Mouse (Mus musculus) fat pad, adult 2 months (tissue): ENCODE results near the gene Notch4.

Source experiments
- DNase-seq: peaks from one replicate; pipeline ENCODE4 v3.0.0-alpha.2; 2011; ENCODE audit warnings: low read depth, low spot score; ENCODE audit errors: extremely low read depth

Gene Notch4

DNA sequence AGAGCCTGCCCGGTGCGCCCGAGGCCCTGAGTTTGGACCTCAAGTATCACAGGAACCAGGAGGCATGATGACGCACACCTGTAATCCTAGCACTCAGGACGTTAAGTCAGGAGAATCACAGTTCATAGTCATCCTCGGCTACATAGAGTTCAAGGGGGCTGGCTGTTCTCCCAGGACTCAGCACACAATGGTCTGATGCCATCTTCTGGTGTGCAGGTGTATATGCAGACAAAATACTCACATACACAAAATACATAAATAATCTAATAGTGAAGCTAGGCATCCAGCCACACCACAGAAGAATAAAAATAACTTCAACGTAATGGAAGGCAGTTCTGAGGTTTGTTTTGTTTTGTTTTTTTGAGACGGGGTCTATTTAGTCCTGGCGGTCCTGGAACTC lies 59.1 kb downstream of the Notch4 start:
- no peak for DNase-seq

- DNase-seq: no peak
These were observed 60.9 kb downstream of the Notch4 start for GRCm38 (mm10) chr17:34624981-34625380.

DNA sequence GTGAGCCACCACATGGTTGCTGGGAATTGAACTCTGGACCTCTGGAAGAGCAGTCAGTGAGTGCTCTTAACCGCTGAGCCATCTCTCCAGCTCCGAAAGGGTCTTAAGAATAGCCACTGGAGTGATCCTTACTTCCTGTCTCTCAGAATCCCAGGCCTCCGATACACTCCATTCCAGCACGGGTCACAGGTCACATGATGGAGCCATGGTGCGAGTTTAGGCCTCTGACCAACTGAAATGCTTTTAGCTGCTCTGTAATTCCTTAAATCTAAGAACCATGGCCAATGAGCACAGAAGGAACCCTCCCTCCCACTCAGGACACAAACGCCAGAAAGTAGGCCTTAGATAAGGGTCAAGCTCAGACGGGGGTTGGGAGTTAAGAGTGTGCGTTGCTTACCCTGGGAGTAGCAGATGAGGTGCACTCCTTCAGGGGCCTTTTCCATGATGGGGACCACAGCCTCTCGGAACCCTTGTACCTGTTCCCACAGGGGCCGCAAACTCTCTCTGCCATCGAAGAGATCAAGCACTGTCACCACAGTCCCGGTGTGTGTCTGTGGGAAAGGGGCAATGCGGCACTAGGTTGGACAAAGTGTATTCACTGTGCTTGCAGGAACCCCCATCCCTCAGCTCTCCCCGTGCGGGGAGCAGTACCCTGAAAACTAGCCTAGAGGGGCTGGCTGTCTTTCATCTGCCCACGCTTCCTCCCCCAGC lies 62.1 kb downstream of the Notch4 start:
- DNase-seq: no peak

- DNase-seq: no peak
These were observed 62.7 kb downstream of the Notch4 start for GRCm38 (mm10) chr17:34626773-34627092.

DNA sequence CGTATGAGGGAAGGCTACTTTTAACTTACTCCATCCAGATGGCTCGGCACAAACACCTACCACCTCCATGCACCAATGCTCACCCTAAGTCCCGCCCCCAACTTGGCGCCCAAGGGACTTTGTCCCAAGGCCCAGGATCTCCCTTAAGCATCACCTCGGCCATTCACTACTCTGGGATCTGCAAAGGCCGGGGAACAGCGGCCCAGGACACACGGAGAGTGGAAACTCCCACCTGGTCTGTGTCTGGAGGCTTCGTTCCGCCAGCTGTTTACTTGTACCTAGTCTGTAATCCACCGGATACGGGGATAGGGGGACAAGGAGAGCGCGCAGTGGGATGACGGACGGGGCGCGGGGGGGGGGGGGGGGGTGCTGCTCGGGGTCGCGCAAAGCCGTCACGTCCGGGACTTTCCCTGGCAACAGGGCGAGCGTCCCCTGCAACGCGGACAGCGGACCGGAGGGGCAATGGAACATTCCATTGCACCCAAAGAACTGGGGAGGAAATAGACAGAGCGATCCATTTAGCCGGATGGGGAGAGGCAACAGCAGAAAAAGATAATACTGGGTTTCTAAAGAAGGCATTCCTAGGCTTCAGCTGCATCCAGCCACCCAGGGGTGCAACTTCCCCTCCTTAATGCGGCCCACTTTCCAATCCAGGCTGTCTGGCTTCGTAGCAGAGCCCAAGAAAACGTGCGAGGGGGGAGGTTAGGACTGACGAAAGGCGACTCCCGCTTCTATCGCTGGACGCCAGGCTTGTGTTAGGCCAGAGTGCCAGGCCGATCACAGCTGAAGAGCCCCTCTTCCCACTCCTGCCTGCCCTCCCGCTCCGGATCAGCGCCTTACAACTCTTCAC lies 63.2 kb downstream of the Notch4 start:
- no peak for DNase-seq

- DNase-seq: no peak
These were observed 64.0 kb downstream of the Notch4 start, which contains the start of gene Ppt2 for GRCm38 (mm10) chr17:34627943-34628643. Gene Ppt2 (minus strand): TSS chr17:34628510.

DNA sequence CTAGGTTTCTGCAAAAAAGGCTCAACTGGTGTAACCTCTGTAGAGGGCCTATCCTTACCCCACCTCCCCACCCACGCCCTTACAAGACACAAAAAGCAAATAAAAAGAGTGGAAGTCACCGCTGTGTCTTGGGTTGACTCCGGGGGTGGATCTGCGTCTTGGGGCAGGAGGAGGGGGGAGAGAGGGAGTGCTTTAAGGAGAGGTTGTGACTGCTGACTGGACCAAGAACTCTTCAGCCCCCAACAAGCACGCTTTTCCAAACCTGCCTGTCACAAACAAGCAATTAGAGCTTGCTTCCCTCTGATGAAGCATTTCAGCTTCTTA lies 64.5 kb downstream of the Notch4 start:
- no peak for DNase-seq

- DNase-seq: no peak
These were observed 65.2 kb downstream of the Notch4 start, which contains the start of gene Prrt1 for GRCm38 (mm10) chr17:34629221-34629751. Gene Prrt1 (plus strand): TSS chr17:34629533.

DNA sequence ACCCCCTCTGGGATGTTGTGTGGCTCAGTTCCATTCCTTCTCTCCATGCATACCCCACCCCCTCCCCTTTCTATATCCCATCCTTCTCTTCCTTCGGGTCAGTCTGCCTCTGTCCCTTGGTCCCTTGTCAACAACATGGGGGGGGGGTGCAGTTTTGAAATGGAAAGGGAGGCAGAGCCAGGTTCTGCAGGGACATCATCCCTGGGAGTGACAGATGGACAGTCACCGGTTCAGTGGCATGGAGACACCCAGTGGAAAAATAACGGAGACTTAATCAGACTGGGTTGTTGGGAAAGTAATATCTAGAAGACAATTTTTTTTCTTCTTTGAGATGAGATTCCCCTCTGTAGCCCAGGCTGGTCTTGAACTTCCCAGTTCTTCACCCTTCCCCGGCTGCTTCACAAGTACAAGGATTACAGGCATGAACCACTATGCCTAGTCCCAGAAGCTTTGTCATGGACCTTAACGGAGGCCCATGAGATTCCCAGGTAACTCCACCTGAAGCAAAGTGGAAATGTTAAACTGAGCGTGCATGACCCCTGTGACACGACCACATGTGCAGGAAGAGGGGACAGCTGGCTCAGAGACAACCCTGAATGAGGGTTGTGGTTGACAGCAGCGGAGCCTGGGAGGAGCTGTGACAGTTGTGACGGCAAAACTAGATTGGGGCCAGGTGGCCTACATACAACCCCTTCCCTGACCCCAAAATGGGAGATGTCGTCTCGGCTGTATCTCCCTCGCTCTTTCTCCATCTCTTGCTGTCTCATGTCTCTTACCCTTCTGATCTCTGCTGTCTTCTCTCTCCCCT lies 65.9 kb downstream of the Notch4 start:
- DNase-seq: no peak

DNA sequence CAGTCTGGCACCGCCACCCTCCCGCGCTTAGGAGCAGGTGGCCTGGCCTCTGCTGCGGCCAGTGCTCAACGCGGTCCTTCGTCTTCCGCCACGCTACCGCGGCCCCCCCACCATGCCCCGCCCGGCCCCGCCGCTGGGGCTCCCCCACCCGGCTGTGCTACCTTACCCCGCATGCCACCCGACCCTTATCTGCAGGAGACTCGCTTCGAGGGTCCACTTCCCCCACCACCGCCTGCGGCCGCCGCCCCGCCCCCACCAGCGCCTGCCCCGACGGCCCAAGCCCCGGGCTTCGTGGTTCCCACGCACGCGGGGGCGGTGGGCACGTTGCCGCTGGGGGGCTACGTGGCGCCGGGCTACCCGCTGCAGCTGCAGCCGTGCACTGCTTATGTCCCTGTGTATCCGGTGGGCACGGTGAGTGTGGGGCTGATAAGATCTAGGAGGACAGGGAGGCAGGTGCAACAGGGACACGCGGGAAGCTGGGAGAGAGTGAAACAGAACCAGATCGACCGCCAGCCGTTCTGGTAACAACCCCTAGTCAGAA lies 66.8 kb downstream of the Notch4 start:
- no peak for DNase-seq

GRCm38 (mm10) chr17:34631647-34632046 lies 67.6 kb downstream of the Notch4 start:
- no peak for DNase-seq

- no peak for DNase-seq
These were observed 68.2 kb downstream of the Notch4 start for GRCm38 (mm10) chr17:34632261-34632691.

GRCm38 (mm10) chr17:34635671-34636070 lies 71.6 kb downstream of the Notch4 start:
- no peak for DNase-seq

- DNase-seq: no peak
These were observed 73.4 kb downstream of the Notch4 start for GRCm38 (mm10) chr17:34637459-34637858.
